Mouse (Mus musculus) brain, embryonic 14.5 days (tissue): ENCODE measurements around the gene Hipk2. TPM values are rescaled to one million over a fixed set of nuclear protein-coding genes. Genes with fewer than 3 reads are reported as not detected.
A peak's percentile ranks its signal among the peaks of the same experiment; 100 is the strongest.

Experiments
- DNase-seq: peaks from one replicate; pipeline ENCODE4 v3.0.0-alpha.2; 2011; ENCODE audit warnings: low read depth
- CTCF ChIP-seq: fragments of 200-500 bp; IDR thresholded peaks from 2 replicates; pipeline ENCODE4 v1.5.1; 2012; ENCODE audit warnings: inconsistent platforms, mild to moderate bottlenecking, moderate library complexity, borderline replicate concordance; ENCODE audit not compliant: insufficient read depth, insufficient read length; ENCODE audit errors: extremely low read depth
- POLR2A ChIP-seq: fragments of 200-500 bp; IDR thresholded peaks from 2 replicates; pipeline ENCODE4 v1.6.1; 2012; ENCODE audit warnings: mild to moderate bottlenecking, inconsistent platforms, borderline replicate concordance; ENCODE audit not compliant: poor library complexity, insufficient read depth, insufficient read length, severe bottlenecking; ENCODE audit errors: extremely low read depth
- polyA plus RNA-seq: library from polyadenylated mRNA; depleted of rRNA; stranded (reverse); fragments of >200 nt; gene quantifications from 2 replicates; pipeline ENCODE4 v1.2.3, GENCODE M21; 2012

Hipk2 gene
- polyA plus RNA-seq, 1 experiment, result 48.7 TPM

- DNase-seq, result no peak
- no peak for TF ChIP-seq CTCF
- no peak for TF ChIP-seq POLR2A
These were observed 104.8 kb downstream of the Hipk2 start for GRCm38 (mm10) chr6:38771061-38771667.

DNA sequence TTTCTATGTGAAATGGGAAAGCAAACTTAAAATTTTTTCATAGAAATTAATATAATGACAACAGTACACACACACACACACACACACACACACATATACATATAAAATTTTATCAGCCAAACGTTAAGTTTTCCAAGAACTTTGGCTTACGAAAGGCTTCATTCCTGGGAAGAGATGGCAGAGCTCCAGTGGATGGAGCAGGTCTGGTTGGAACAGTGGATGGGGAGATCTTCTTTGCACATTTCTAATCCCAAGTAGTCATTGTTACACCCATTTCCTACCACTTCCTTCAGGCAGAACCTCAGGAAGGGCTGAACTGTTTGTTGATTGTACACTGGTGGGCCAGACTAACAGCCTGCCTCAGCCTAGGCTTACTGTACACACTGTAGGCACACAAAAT lies 106.3 kb downstream of the Hipk2 start:
- TF ChIP-seq POLR2A (no peak), CTCF (no peak)
- no peak for DNase-seq

DNA sequence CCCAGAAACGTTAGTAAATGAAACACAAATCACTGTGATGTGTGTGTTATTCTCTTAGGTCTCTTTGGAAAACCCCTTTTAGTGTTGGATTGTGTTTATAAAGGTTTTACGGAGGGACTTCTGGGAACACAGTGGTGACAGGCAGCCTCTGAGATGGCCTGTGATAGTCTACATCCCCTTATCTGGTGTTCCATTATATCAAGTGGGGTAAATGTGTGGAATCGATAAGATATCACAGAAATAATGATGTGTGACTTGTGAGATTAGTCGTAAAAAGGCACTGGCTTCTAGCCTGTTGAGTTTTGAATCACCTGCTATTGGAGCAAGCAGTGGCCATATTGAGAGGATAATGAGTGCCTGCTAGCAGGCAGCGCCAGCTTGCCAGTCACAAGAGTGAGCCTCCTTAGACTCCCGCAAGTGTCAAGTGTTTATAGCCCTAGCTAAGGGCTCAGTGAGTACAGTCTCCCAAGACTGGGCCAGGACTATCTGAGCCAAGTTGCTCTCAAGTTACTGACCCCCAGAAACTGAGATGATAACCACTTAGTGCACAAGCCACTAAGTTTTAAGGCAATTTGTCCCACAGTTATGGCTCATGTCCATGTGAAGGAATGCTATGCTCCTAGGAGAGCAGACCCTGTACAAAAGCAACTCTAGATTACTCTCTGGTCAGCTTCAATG lies 113.2 kb downstream of the Hipk2 start:
- DNase-seq, result peak; percentile 45
- no peak for TF ChIP-seq CTCF
- no peak for TF ChIP-seq POLR2A

DNA sequence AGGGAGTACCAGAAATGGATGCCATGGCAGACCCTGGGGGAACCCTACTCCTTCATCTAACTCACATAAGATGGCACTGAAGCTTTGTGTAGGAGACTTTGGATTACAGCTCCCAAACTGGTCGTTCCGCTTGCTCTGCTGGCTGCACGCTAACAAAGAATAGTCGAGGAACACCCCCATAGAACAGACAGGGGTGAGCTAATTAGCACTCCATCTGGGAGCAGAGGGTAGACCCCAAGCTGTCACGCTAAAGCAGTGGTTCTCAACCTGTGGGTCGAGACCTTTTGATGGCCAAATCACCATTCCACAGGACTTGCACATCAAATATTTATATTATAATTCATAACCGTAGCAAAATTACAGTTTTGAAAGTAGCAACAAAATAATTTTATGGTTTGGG lies 114.0 kb downstream of the Hipk2 start:
- no peak for TF ChIP-seq CTCF
- no peak for TF ChIP-seq POLR2A
- no peak for DNase-seq

GRCm38 (mm10) chr6:38760911-38761706 lies 114.9 kb downstream of the Hipk2 start:
- DNase-seq, result peak; percentile 12
- TF ChIP-seq POLR2A (no peak), CTCF (no peak)

- TF ChIP-seq POLR2A (no peak), CTCF (no peak)
- DNase-seq, result peak; percentile 86
These were observed 115.9 kb downstream of the Hipk2 start for GRCm38 (mm10) chr6:38759922-38760620.

DNA sequence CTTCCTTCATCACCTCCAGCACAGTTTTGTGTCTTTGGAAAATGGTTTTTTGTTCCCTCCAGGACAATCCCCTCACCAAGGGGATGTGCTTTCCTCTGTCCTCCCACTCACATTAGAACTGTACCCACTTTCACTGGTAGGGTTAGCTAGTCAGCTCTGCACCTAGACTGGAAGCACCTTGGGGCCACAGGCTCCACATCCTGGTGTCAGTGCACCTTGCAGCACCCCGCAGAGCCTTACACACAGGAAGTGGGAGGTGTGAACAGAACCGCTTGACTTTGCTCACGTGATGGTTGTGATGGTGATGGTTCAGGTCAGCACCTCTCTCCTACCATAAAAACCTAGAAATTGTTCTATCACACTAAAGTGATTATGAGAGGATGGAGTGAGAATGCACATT lies 116.8 kb downstream of the Hipk2 start:
- no peak for DNase-seq
- no peak for TF ChIP-seq CTCF
- TF ChIP-seq POLR2A, result no peak

DNA sequence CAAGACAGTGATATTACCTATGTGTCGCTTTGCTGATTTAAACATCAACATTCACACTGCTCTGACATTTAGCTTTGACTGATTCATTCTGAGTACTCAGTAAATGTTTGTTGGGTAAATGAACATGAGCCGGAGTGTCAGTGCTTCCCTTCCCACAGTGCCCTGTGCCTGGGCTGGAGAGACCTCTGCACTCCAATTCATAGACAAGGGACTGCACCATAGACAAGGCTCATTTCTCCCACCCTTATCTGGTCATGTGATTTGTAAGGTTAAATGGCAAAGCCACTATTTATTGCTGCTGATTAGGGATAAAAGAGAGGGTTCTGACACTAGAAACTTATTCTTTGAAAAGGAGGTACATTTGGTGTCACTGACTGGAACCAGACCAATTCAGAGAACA lies 118.4 kb downstream of the Hipk2 start:
- no peak for TF ChIP-seq CTCF
- no peak for TF ChIP-seq POLR2A
- DNase-seq, result no peak

DNA sequence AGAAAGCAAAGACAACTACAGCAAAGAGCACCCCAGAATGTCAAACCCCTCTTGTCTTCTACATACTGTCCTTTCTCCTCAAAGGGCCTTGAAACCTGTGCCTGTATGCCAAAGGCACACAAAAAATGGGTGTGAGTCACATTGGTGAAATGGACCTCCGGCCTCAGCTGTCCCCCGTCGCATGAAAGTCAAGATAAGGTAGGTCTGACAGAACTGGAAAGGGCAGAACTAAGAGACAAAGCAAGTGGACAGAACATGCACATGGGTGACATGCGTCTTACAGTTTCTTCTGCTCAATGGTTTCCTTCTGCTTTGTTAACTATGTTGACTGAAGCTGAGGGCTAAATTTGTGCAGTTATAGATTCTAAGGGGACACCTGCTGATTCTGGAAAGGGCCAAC lies 119.0 kb downstream of the Hipk2 start:
- no peak for DNase-seq
- no peak for TF ChIP-seq POLR2A
- TF ChIP-seq CTCF, result no peak

- TF ChIP-seq POLR2A, result no peak
- TF ChIP-seq CTCF, result no peak
- no peak for DNase-seq
These were observed 120.0 kb downstream of the Hipk2 start for GRCm38 (mm10) chr6:38755961-38756360.

DNA sequence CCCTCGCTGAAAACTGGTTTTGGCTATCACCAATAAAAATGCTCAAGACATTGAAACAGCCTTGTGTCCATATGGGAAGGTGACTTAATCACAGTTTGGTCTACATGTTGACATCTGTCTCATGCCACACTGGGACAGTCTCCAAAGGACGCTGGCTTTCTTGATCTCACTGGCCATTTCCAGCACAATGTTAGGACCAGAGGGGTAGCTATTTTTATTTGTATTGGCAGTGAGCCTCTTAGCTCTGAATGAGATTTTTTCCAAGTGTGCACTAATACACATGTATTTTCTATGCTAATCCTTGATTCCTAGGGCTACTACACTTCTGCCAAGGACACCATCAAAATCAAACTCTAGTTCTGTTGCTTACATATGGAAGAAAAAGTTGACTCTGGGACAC lies 120.8 kb downstream of the Hipk2 start:
- no peak for DNase-seq
- no peak for TF ChIP-seq CTCF
- TF ChIP-seq POLR2A, result no peak
